Comparison of ENCODE assay signal across 23 mouse cellular contexts in the genomic region with DNA sequence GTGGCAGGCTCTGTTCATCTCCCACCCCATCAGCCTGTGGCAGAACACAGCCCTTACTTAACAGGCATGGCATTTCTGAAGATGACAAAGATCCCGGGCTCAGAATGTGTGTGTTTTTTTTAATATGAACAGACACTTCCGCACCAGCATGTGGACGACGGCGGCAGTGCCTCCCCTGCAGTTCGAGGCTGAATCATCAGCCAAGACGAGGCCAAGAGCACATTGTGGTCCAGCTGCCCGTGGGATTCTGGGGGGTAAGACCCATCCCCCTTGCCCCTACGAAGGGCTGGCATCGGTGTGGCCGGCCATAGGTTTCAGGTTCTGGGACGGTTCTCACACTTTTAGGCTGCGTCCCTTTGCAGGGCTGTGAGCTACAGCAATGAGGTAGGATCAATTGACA. TPM values are rescaled to one million over a fixed set of nuclear protein-coding genes. Genes with fewer than 3 reads are reported as not detected.
A peak's percentile ranks its signal among the peaks of the same experiment; 100 is the strongest.
DNase-seq lines count a peak whose midpoint lies in the region; ATAC-seq and TF ChIP-seq lines count a peak whose summit lies in the region.
"Had no signal": no experiment of that assay in that cellular context is flagged by ENCODE, and none has a peak within 500 bp of the region (broad histone marks: within the 10 kb centered on the region; RNA-seq: fewer than 3 reads in every experiment).

No protein-coding gene starts in this region.

- peak overlapping the region; percentile 20; the same call in 1 of the 2 replicates for H3K27ac ChIP-seq in hindbrain, postnatal 0 days
- H3K27ac ChIP-seq in hindbrain, embryonic 14.5 days = no peak overlapping the region
- no peak overlapping the region for H3K27ac ChIP-seq in midbrain, postnatal 0 days (ENCODE audit: low read depth, low read length)
- no peak overlapping the region for H3K27ac ChIP-seq in midbrain, embryonic 13.5 days
- H3K27ac ChIP-seq: gastrocnemius, adult 2 months; heart, embryonic 13.5 days; neural tube, embryonic 12.5 days had no signal

- H3K36me3 ChIP-seq in hindbrain, postnatal 0 days (ENCODE audit: insufficient read depth, low read length) = no peaks in the 10 kb centered on the region
- H3K36me3 ChIP-seq in hindbrain, embryonic 14.5 days (replicated peaks; ENCODE audit: control insufficient read depth, insufficient read depth) = no peaks in the 10 kb centered on the region
- H3K36me3 ChIP-seq in midbrain, postnatal 0 days (ENCODE audit: insufficient read depth, low read length) = no peaks in the 10 kb centered on the region
- no peaks in the 10 kb centered on the region for H3K36me3 ChIP-seq in midbrain, embryonic 13.5 days
- H3K36me3 ChIP-seq: heart, embryonic 13.5 days; neural tube, embryonic 12.5 days had no signal

- H3K9ac ChIP-seq in hindbrain, postnatal 0 days (replicated peaks; ENCODE audit: low read length) = no peak overlapping the region; the same call in 1 of the 2 replicates
- H3K9ac ChIP-seq in hindbrain, embryonic 14.5 days = no peak overlapping the region
- no peak overlapping the region for H3K9ac ChIP-seq in midbrain, postnatal 0 days (replicated peaks; ENCODE audit: low read length, poor library complexity, severe bottlenecking)
- no peak overlapping the region for H3K9ac ChIP-seq in midbrain, embryonic 13.5 days (replicated peaks)
- H3K9ac ChIP-seq: forebrain, postnatal 0 days; heart, embryonic 13.5 days; neural tube, embryonic 12.5 days had no signal

- DNase-seq in cerebellum, postnatal 14 days = peak; percentile 53 to 61
- peak; percentile 55 for DNase-seq in hindbrain, postnatal 0 days (ENCODE audit: low spot score)
- no peak for DNase-seq in hindbrain, embryonic 14.5 days (ENCODE audit: low spot score)
- DNase-seq in midbrain, postnatal 0 days (ENCODE audit: low spot score) = peak; percentile 46
- no peak for DNase-seq in spleen, postnatal 14 days (ENCODE audit: low spot score in 2 of 2)
- DNase-seq: B cell, adult 2 months; embryo, embryonic 11 days; forebrain, postnatal 0 days; gastrocnemius, adult 2 months; heart, postnatal 36 days; kidney, adult 11 months; lung, adult 18-20 months; lung, postnatal 14 days; right cerebral cortex, postnatal 14 days; spleen, adult 18-20 months; thymus, postnatal 4 days had no signal

- H3K27me3 ChIP-seq in hindbrain, postnatal 0 days (ENCODE audit: insufficient read depth, low read length) = no peaks in the 10 kb centered on the region
- H3K27me3 ChIP-seq in hindbrain, embryonic 14.5 days (ENCODE audit: control insufficient read depth, insufficient read depth, low read length) = no peaks in the 10 kb centered on the region
- 0 out of 2 replicates have a peak, but pooled peaks cover 4% of the 10 kb centered on the region for H3K27me3 ChIP-seq in midbrain, postnatal 0 days (ENCODE audit: insufficient read depth, low read length)
- peaks cover 21% of the 10 kb centered on the region for H3K27me3 ChIP-seq in midbrain, embryonic 13.5 days

- H3K4me1 ChIP-seq in hindbrain, postnatal 0 days (ENCODE audit: insufficient read depth, low read length) = peaks cover 21% of the 10 kb centered on the region
- peaks cover 32% of the 10 kb centered on the region for H3K4me1 ChIP-seq in hindbrain, embryonic 14.5 days (replicated peaks; ENCODE audit: control insufficient read depth, insufficient read depth, low read length)
- 0 out of 2 replicates have a peak, but pooled peaks cover 7% of the 10 kb centered on the region for H3K4me1 ChIP-seq in midbrain, postnatal 0 days (ENCODE audit: insufficient read depth, low read length)
- peaks cover 45% of the 10 kb centered on the region for H3K4me1 ChIP-seq in midbrain, embryonic 13.5 days (replicated peaks)
- H3K4me1 ChIP-seq: heart, embryonic 13.5 days had no signal

- no peak overlapping the region for H3K4me3 ChIP-seq in hindbrain, postnatal 0 days (ENCODE audit: low read length)
- no peak overlapping the region for H3K4me3 ChIP-seq in hindbrain, embryonic 14.5 days (replicated peaks; ENCODE audit: low read length)
- H3K4me3 ChIP-seq in midbrain, postnatal 0 days (ENCODE audit: low read depth, low read length) = no peak overlapping the region
- H3K4me3 ChIP-seq in midbrain, embryonic 13.5 days (replicated peaks) = no peak overlapping the region
- H3K4me3 ChIP-seq: gastrocnemius, adult 2 months; heart, embryonic 13.5 days; neural tube, embryonic 12.5 days had no signal

- WGBS in hindbrain, postnatal 0 days = 32% methylated on average over 13 of the region's 13 CpGs
- 50% methylated on average over 13 of the region's 13 CpGs for WGBS in hindbrain, embryonic 14.5 days
- WGBS in midbrain, postnatal 0 days = 49% methylated on average over 13 of the region's 13 CpGs
- WGBS in midbrain, embryonic 13.5 days = 59% methylated on average over 13 of the region's 13 CpGs

- H3K4me2 ChIP-seq in hindbrain, postnatal 0 days (ENCODE audit: low read depth, low read length) = no peak overlapping the region
- H3K4me2 ChIP-seq in hindbrain, embryonic 14.5 days (replicated peaks) = no peak overlapping the region
- no peak overlapping the region for H3K4me2 ChIP-seq in midbrain, postnatal 0 days (ENCODE audit: low read depth, low read length, poor library complexity, severe bottlenecking)
- no peak overlapping the region for H3K4me2 ChIP-seq in midbrain, embryonic 13.5 days (replicated peaks)
- H3K4me2 ChIP-seq: heart, embryonic 13.5 days; liver, embryonic 11.5 days; neural tube, embryonic 12.5 days had no signal

- no peaks in the 10 kb centered on the region for H3K9me3 ChIP-seq in hindbrain, postnatal 0 days (ENCODE audit: low read length)
- no peaks in the 10 kb centered on the region for H3K9me3 ChIP-seq in hindbrain, embryonic 14.5 days (ENCODE audit: control insufficient read depth, low read length)
- H3K9me3 ChIP-seq in midbrain, postnatal 0 days (ENCODE audit: low read length) = no peaks in the 10 kb centered on the region
- no peaks in the 10 kb centered on the region for H3K9me3 ChIP-seq in midbrain, embryonic 13.5 days
- H3K9me3 ChIP-seq: heart, embryonic 13.5 days; neural tube, embryonic 12.5 days had no signal

- no peak for ATAC-seq in cerebellum, adult (ENCODE audit: insufficient number of reproducible peaks, low FRiP score, low TSS enrichment)
- ATAC-seq in hindbrain, postnatal 0 days = no peak; the same call in 1 of the 2 replicates
- no peak for ATAC-seq in hindbrain, embryonic 14.5 days (ENCODE audit: low FRiP score)
- ATAC-seq in midbrain, postnatal 0 days (ENCODE audit: low FRiP score) = no peak
- ATAC-seq in midbrain, embryonic 13.5 days = no peak
- ATAC-seq: forebrain, postnatal 0 days had no signal

- TF ChIP-seq CTCF in hindbrain, postnatal 0 days (IDR thresholded peaks at IDR 0.05; ENCODE audit: low read depth) = no peak
- TF ChIP-seq CTCF in midbrain, postnatal 0 days (IDR thresholded peaks at IDR 0.05) = no peak

RNA-seq across cellular contexts. Expression of a gene that starts 21.8 kb away (rescaled TPM):
- total RNA-seq in hindbrain, postnatal 0 days (2014; rRNA removed) = 45.7 and 48.8 TPM in 2 replicates
- 12.5 and 12.8 TPM in 2 replicates for polyA plus RNA-seq in hindbrain, postnatal 0 days (2015; fragmentation: Nextera tagmentation; extraction: Ambion mirVana)
- polyA plus RNA-seq in hindbrain, embryonic 14.5 days (2014; fragmentation: Nextera tagmentation; extraction: Ambion mirVana) = 13.4 and 13.8 TPM in 2 replicates
- 49.8 and 51.1 TPM in 2 replicates for total RNA-seq in midbrain, postnatal 0 days (2014; rRNA removed)
- 21.1 and 21.7 TPM in 2 replicates for polyA plus RNA-seq in midbrain, postnatal 0 days (2015; fragmentation: Nextera tagmentation; extraction: Ambion mirVana)
- polyA plus RNA-seq in midbrain, embryonic 13.5 days (2015; fragmentation: Nextera tagmentation; extraction: Ambion mirVana) = 7.7 and 9.0 TPM in 2 replicates
- total RNA-seq: heart, postnatal 36 days; megakaryocyte, adult 5-6 weeks; monocyte, adult 5-6 weeks had no signal

RNA-seq across cellular contexts. Expression of a gene that starts 32.0 kb away (rescaled TPM):
- total RNA-seq in hindbrain, postnatal 0 days (2014; rRNA removed) = 12.8 and 20.2 TPM in 2 replicates
- 15.4 and 15.9 TPM in 2 replicates for polyA plus RNA-seq in hindbrain, postnatal 0 days (2015; fragmentation: Nextera tagmentation; extraction: Ambion mirVana)
- polyA plus RNA-seq in hindbrain, embryonic 14.5 days (2014; fragmentation: Nextera tagmentation; extraction: Ambion mirVana) = 5.4 and 7.0 TPM in 2 replicates
- 12.2 and 14.0 TPM in 2 replicates for total RNA-seq in midbrain, postnatal 0 days (2014; rRNA removed)
- 15.2 and 15.7 TPM in 2 replicates for polyA plus RNA-seq in midbrain, postnatal 0 days (2015; fragmentation: Nextera tagmentation; extraction: Ambion mirVana)
- 19.6 and 21.8 TPM in 2 replicates for polyA plus RNA-seq in midbrain, embryonic 13.5 days (2015; fragmentation: Nextera tagmentation; extraction: Ambion mirVana)

RNA-seq across cellular contexts. Expression of a gene that starts 51.4 kb away (rescaled TPM):
- total RNA-seq in hindbrain, postnatal 0 days (2014; rRNA removed) = 85.4 and 93.5 TPM in 2 replicates
- polyA plus RNA-seq in hindbrain, postnatal 0 days (2015; fragmentation: Nextera tagmentation; extraction: Ambion mirVana) = 129 and 136 TPM in 2 replicates
- polyA plus RNA-seq in hindbrain, embryonic 14.5 days (2014; fragmentation: Nextera tagmentation; extraction: Ambion mirVana) = 145 and 148 TPM in 2 replicates
- total RNA-seq in midbrain, postnatal 0 days (2014; rRNA removed) = 91.4 and 104 TPM in 2 replicates
- polyA plus RNA-seq in midbrain, postnatal 0 days (2015; fragmentation: Nextera tagmentation; extraction: Ambion mirVana) = 132 and 133 TPM in 2 replicates
- 121 and 124 TPM in 2 replicates for polyA plus RNA-seq in midbrain, embryonic 13.5 days (2015; fragmentation: Nextera tagmentation; extraction: Ambion mirVana)

RNA-seq across cellular contexts. Expression of a gene that starts 51.6 kb away (rescaled TPM):
- 0.86 and 9.0 TPM in 2 replicates for total RNA-seq in hindbrain, postnatal 0 days (2014; rRNA removed)
- polyA plus RNA-seq in hindbrain, postnatal 0 days (2015; fragmentation: Nextera tagmentation; extraction: Ambion mirVana) = 8.9 and 10.0 TPM in 2 replicates
- polyA plus RNA-seq in hindbrain, embryonic 14.5 days (2014; fragmentation: Nextera tagmentation; extraction: Ambion mirVana) = 6.1 and 8.7 TPM in 2 replicates
- total RNA-seq in midbrain, postnatal 0 days (2014; rRNA removed) = 3.3 and 8.5 TPM in 2 replicates
- polyA plus RNA-seq in midbrain, postnatal 0 days (2015; fragmentation: Nextera tagmentation; extraction: Ambion mirVana) = 8.6 and 8.9 TPM in 2 replicates
- polyA plus RNA-seq in midbrain, embryonic 13.5 days (2015; fragmentation: Nextera tagmentation; extraction: Ambion mirVana) = 6.0 and 8.9 TPM in 2 replicates
- total RNA-seq: monocyte, adult 5-6 weeks had no signal

Comparison
In these comparisons a context has a peak if more than half of its experiments do, and no peak if none do; other contexts are left out.
1. DNase-seq: peak in cerebellum, postnatal 14 days (2 of 2), hindbrain, postnatal 0 days (single experiment) and midbrain, postnatal 0 days (single experiment); none in hindbrain, embryonic 14.5 days (single experiment) and spleen, postnatal 14 days (0 of 2).